Mouse (Mus musculus): ENCODE data around the gene Lsr. TPM values are rescaled to one million over a fixed set of nuclear protein-coding genes. Genes with fewer than 3 reads are reported as not detected.
A peak's percentile ranks its signal among the peaks of the same experiment; 100 is the strongest.

Gene Lsr
- polyA plus RNA-seq, 1 experiment from 2014 or later: 31.8 TPM

DNA sequence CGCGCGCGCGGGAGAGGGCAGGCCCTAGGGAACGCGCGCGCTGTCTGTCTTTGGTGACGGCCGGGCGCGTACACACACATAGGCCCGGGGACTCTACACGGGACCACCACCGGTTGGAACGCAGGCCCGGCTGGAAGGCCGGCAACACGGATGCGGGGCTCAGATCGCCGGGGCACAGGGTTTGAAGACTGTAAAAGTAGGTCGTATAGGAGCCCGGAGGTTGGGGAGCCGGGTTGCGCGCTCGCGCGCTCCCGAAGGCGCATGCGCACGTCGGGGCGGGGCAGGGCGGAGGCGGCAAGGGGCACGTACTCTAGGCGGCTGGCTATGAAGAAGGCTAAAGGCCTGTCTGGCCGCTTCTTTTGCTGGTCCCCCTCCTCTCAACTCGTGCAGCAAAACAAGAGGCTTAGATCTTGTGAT lies 15.9 kb downstream of the Lsr start:
- Histone ChIP-seq H3K27ac (ENCODE audit: low read length) (peak overlapping the region; percentile 94), H3K9me3 (replicated peaks; ENCODE audit: control insufficient read depth, low read length) (no peaks in the 10 kb centered on the region), H3K4me2 (ENCODE audit: low read depth, low read length) (peak overlapping the region; percentile 88), H3K9ac (ENCODE audit: low read depth, low read length) (peak overlapping the region; percentile 96), H3K4me3 (ENCODE audit: low read depth, low read length) (peak overlapping the region; percentile 89), H3K27me3 (ENCODE audit: control insufficient read depth, insufficient read depth, low read depth, low read length) (no peaks in the 10 kb centered on the region), H3K4me1 (ENCODE audit: control insufficient read depth, low read depth, low read length) (peaks cover 22% of the 10 kb centered on the region), H3K36me3 (ENCODE audit: control insufficient read depth, insufficient read depth) (peaks cover 20% of the 10 kb centered on the region)
- whole genome bisulfite sequencing (ENCODE audit: insufficient replicate concordance): under 1% methylated on average over 40 of the region's 43 CpGs
- peak; percentile 73 for ATAC-seq (ENCODE audit: low read depth)

DNA sequence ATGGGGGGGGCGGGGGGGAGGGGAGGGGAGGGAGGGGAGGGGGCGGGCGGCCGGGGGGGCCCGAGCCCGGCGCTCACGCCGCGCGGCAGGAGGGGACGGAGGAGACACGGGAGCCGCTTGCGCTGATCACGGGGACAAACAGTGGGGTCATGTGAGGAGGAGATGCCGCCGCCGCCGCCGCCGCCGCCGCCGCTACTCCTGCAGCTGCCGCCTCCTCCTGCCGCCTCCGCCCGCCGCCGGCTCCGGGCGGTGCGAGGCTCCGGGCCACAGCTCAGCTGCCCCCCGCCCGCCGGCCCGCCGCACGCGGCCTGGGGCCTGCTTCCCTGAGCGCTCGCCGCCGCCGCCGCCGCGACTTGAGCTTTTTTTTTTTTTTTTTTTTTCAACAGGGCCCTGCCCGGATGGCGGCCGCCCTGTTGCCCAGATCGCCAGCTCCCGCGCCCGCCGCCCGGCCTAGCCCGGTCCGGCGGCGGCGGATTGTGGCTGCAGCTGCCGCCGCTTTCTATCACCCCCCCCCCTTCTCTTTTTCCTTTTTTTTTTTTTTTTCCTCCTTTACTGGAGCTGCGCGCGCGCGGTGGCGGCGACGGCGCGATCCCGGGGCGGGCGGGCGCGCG lies 16.4 kb downstream of the Lsr start, which contains the start of gene Usf2:
Gene Usf2 (minus strand): TSS at position 48 of the 611 bp plus-strand sequence.
- Histone ChIP-seq H3K9ac (ENCODE audit: low read depth, low read length) (peak within 1 kb of the TSS; percentile 96), H3K36me3 (ENCODE audit: control insufficient read depth, insufficient read depth) (peaks cover 24% of the 10 kb centered on the region), H3K4me3 (ENCODE audit: low read depth, low read length) (peak within 1 kb of the TSS; percentile 89), H3K27me3 (ENCODE audit: control insufficient read depth, insufficient read depth, low read depth, low read length) (no peaks in the 10 kb centered on the region), H3K4me1 (ENCODE audit: control insufficient read depth, low read depth, low read length) (peaks cover 22% of the 10 kb centered on the region), H3K4me2 (ENCODE audit: low read depth, low read length) (peak within 1 kb of the TSS; percentile 88), H3K27ac (ENCODE audit: low read length) (peak within 1 kb of the TSS; percentile 94), H3K9me3 (replicated peaks; ENCODE audit: control insufficient read depth, low read length) (no peaks in the 10 kb centered on the region)
- ATAC-seq (ENCODE audit: low read depth): peak; percentile 30
- WGBS (ENCODE audit: insufficient replicate concordance): under 1% methylated on average over 52 of the region's 82 CpGs

DNA sequence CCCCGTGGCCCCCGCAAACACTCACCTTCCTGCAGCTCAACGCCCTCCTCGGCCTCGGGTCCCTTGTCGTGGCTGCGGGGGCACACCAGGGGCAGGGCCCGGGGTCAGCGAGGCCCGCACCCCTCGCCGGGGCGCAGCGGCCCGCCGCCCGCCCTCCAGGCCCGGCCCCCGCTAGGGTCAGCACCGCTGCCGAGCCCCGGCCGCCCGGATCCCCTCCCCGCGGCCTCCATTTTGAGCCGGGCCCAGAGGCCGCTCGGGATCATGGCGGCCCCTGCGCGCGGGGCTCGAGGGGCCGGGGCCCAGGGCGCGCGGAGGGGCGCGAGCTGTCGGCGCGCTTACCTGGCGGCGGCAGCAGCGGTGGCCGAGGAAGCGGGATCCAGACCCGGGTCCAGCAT lies 16.9 kb downstream of the Lsr start:
- no peaks in the 10 kb centered on the region for H3K27me3 ChIP-seq (ENCODE audit: control insufficient read depth, insufficient read depth, low read depth, low read length)
- H3K4me1 ChIP-seq (ENCODE audit: control insufficient read depth, low read depth, low read length): peaks cover 22% of the 10 kb centered on the region
- H3K27ac ChIP-seq (ENCODE audit: low read length): peak overlapping the region; percentile 94
- peak overlapping the region; percentile 89 for H3K4me3 ChIP-seq (ENCODE audit: low read depth, low read length)
- peaks cover 25% of the 10 kb centered on the region for H3K36me3 ChIP-seq (ENCODE audit: control insufficient read depth, insufficient read depth)
- H3K4me2 ChIP-seq (ENCODE audit: low read depth, low read length): peak overlapping the region; percentile 88
- H3K9ac ChIP-seq (ENCODE audit: low read depth, low read length): peak overlapping the region; percentile 96
- 0% methylated on average over 32 of the region's 49 CpGs for WGBS (ENCODE audit: insufficient replicate concordance)
- peak; percentile 6; the same call in 1 of the 2 replicates for ATAC-seq (ENCODE audit: low read depth)
- no peaks in the 10 kb centered on the region for H3K9me3 ChIP-seq (replicated peaks; ENCODE audit: control insufficient read depth, low read length)

DNA sequence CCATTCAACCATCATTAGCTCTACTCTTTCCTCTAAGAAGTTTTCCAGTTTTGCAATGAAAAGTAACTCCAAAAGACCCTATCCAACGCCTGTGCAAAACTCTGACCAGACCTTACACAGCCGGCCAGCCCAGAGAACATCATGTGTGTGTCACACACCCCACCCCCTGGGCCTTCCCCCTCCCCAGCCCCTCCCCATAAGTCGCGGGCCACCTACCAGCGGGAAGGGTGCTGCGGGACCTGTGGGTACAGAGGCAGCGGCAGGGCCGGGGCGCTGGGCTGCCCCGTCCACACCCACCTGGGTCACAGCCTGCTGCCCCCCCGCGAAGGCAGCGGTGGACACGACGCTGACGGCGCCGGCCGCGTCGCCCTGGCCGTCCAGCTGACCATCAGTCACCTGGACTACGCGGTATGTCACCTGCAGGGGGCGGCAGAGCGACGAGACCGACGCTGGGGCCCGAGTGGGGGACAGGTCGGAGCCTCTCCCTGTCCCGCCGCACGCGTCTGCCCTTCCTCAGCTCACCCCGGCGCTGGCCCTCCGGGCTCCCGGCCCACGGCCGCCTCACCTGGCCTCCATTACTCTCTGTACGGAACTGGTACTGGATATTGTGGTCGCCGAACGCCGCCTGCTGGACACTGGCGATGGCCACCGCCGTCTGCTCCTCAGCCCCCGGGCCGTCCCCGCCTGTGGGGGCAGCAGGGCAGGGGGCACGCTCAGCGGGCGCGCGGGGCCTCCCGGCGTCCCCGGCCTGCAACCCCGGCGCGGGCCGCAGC lies 17.5 kb downstream of the Lsr start:
- Histone ChIP-seq H3K27me3 (ENCODE audit: control insufficient read depth, insufficient read depth, low read depth, low read length) (no peaks in the 10 kb centered on the region), H3K4me2 (ENCODE audit: low read depth, low read length) (peak overlapping the region; percentile 88), H3K4me1 (ENCODE audit: control insufficient read depth, low read depth, low read length) (peaks cover 22% of the 10 kb centered on the region), H3K9me3 (replicated peaks; ENCODE audit: control insufficient read depth, low read length) (no peaks in the 10 kb centered on the region), H3K4me3 (ENCODE audit: low read depth, low read length) (peak overlapping the region; percentile 89), H3K36me3 (ENCODE audit: control insufficient read depth, insufficient read depth) (peaks cover 25% of the 10 kb centered on the region), H3K9ac (ENCODE audit: low read depth, low read length) (peak overlapping the region; percentile 96), H3K27ac (ENCODE audit: low read length) (peak overlapping the region; percentile 94)
- peak; percentile 64 for ATAC-seq (ENCODE audit: low read depth)
- WGBS (ENCODE audit: insufficient replicate concordance): under 1% methylated on average over 64 of the region's 64 CpGs

DNA sequence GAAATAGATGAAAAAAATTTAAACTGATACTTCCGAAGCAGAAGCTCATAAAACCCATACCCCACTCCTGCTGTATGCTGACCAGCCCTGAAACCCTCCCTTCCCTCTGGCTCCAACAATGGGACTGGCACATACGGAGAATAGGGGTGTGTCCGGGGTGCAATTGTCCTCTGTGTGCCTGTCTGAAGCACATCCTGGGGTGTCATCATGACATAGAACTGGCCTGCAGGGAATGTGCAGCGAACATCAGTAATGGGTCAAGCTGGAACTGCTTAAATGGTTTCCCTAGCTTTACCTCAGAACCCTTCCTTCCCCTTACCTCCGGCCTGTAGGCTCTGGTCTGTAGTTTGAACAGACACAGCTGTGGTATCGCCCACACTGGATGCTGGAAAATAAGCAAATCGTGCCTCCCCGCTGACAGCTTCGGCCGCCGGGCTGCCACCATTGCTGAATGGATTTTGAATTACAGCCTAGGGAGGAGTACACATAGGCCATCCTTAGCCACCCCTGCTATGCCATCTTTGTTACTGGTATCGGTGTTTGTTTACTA lies 18.2 kb downstream of the Lsr start:
- H3K9me3 ChIP-seq (replicated peaks; ENCODE audit: control insufficient read depth, low read length): no peaks in the 10 kb centered on the region
- H3K4me3 ChIP-seq (ENCODE audit: low read depth, low read length): peak overlapping the region; percentile 89
- no peak for ATAC-seq (ENCODE audit: low read depth)
- no peak overlapping the region; the same call in 1 of the 2 replicates for H3K27ac ChIP-seq (ENCODE audit: low read length)
- H3K9ac ChIP-seq (ENCODE audit: low read depth, low read length): no peak overlapping the region
- peaks cover 22% of the 10 kb centered on the region for H3K4me1 ChIP-seq (ENCODE audit: control insufficient read depth, low read depth, low read length)
- peak overlapping the region; percentile 88 for H3K4me2 ChIP-seq (ENCODE audit: low read depth, low read length)
- H3K36me3 ChIP-seq (ENCODE audit: control insufficient read depth, insufficient read depth): peaks cover 25% of the 10 kb centered on the region
- H3K27me3 ChIP-seq (ENCODE audit: control insufficient read depth, insufficient read depth, low read depth, low read length): no peaks in the 10 kb centered on the region
- WGBS (ENCODE audit: insufficient replicate concordance): 83% methylated on average over 12 of the region's 12 CpGs

DNA sequence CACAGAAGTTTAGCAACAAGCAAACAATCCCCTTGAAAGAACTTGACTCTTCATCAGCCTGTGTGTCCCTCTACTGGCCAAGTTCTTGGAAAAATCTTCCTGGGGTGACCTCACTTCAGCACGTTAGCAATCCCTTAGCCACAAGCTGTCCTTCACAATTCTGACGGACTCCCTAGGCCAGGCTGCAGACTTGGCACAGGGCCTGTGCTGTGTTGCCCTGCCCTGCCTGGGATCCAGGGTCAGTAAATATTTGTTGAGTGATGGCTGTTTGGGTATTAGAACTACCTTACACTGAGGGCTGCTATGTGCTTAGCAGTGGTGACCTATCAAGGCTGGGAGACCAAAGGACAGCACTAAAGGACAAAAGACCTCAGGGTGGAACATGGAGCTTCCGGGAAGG lies 19.2 kb downstream of the Lsr start:
- Histone ChIP-seq H3K36me3 (ENCODE audit: control insufficient read depth, insufficient read depth) (peaks cover 31% of the 10 kb centered on the region), H3K4me2 (ENCODE audit: low read depth, low read length) (no peak overlapping the region), H3K4me1 (ENCODE audit: control insufficient read depth, low read depth, low read length) (peaks cover 22% of the 10 kb centered on the region), H3K9ac (ENCODE audit: low read depth, low read length) (no peak overlapping the region), H3K9me3 (replicated peaks; ENCODE audit: control insufficient read depth, low read length) (no peaks in the 10 kb centered on the region), H3K27ac (ENCODE audit: low read length) (peak overlapping the region; percentile 58), H3K27me3 (ENCODE audit: control insufficient read depth, insufficient read depth, low read depth, low read length) (no peaks in the 10 kb centered on the region), H3K4me3 (ENCODE audit: low read depth, low read length) (no peak overlapping the region)
- 69% methylated on average over 3 of the region's 3 CpGs for WGBS (ENCODE audit: insufficient replicate concordance)
- ATAC-seq (ENCODE audit: low read depth): peak; percentile 54

DNA sequence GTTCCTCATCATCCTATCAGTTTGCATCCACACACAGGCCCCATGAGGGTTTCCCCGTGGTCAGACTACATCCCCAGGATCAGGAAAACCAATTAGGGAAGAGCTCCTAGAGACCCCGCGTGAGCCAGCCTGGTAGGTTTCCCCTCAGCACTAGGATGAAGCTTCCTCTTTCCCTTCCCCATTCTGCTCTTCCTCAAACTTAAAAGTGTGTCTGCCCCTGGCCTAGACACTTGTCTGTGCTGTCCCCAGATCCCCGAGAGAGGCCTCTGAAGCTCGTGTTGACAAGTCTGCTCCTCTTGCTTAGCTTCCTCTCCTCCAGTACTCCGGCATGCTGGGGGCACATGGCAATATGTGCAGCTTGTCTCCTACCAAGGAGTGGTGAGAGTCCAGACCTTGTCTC lies 19.8 kb downstream of the Lsr start:
- H3K36me3 ChIP-seq (ENCODE audit: control insufficient read depth, insufficient read depth): peaks cover 34% of the 10 kb centered on the region
- peaks cover 21% of the 10 kb centered on the region for H3K4me1 ChIP-seq (ENCODE audit: control insufficient read depth, low read depth, low read length)
- no peak for ATAC-seq (ENCODE audit: low read depth)
- H3K4me3 ChIP-seq (ENCODE audit: low read depth, low read length): no peak overlapping the region
- H3K4me2 ChIP-seq (ENCODE audit: low read depth, low read length): no peak overlapping the region
- no peak overlapping the region for H3K9ac ChIP-seq (ENCODE audit: low read depth, low read length)
- no peaks in the 10 kb centered on the region for H3K9me3 ChIP-seq (replicated peaks; ENCODE audit: control insufficient read depth, low read length)
- H3K27ac ChIP-seq (ENCODE audit: low read length): 0 out of 2 replicates have a peak overlapping the region, but pooled peaks have one; percentile 39
- no peaks in the 10 kb centered on the region for H3K27me3 ChIP-seq (ENCODE audit: control insufficient read depth, insufficient read depth, low read depth, low read length)
- 59% methylated on average over 6 of the region's 6 CpGs for WGBS (ENCODE audit: insufficient replicate concordance)

DNA sequence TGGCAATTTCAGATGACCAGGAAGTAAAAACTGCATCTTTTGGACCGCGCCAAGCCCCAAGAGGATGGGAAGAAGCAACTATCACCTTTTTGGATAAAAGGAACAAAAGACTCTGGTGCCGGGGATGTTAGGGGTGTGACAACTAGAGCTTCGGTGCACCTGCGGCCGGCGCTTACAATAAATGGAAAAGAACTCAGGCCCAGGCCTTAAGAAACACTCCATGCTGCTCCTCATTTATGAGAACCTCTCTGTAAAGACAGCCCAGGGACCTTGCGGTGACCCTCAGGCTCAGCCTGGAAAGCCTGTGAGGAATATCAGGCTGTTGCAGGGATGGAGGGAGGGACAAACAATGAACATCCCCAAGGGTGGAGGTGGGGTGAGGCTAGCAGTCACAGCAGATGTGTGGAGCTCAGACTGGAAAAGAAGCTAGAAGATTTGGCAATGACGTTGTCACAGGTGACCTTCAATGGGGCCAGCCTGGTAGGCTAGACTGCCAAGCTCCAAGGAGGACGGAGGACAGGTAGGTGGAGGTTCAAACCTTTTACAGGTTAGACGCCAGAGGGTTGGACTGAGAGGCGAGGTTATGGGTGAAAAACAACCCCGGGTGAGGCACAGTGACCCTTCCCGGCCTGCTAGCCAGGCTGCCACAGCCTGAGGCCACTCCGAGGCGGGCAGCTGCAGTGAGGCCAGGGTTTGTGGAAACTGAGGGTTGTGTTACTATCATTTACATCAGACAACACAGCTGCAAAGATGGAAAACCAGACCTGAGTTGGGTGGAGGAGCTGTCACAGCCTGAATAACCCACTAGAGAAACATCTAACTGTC lies 20.6 kb downstream of the Lsr start:
- no peak overlapping the region for H3K27ac ChIP-seq (ENCODE audit: low read length)
- WGBS (ENCODE audit: insufficient replicate concordance): 84% methylated on average over 16 of the region's 16 CpGs

More for the DNA sequence above, 20.6 kb downstream of the Lsr start:
- Histone ChIP-seq H3K4me1 (ENCODE audit: control insufficient read depth, low read depth, low read length) (peaks cover 13% of the 10 kb centered on the region), H3K9ac (ENCODE audit: low read depth, low read length) (no peak overlapping the region), H3K4me3 (ENCODE audit: low read depth, low read length) (no peak overlapping the region), H3K36me3 (ENCODE audit: control insufficient read depth, insufficient read depth) (peaks cover 34% of the 10 kb centered on the region), H3K27me3 (ENCODE audit: control insufficient read depth, insufficient read depth, low read depth, low read length) (no peaks in the 10 kb centered on the region), H3K4me2 (ENCODE audit: low read depth, low read length) (no peak overlapping the region), H3K9me3 (replicated peaks; ENCODE audit: control insufficient read depth, low read length) (no peaks in the 10 kb centered on the region)
- ATAC-seq (ENCODE audit: low read depth): no peak

Measured in liver, embryonic 16.5 days (tissue).